Mouse (Mus musculus): Measurements from ENCODE around the gene Abl2. TPM values are rescaled to one million over a fixed set of nuclear protein-coding genes. Genes with fewer than 3 reads are reported as not detected.
A peak's percentile ranks its signal among the peaks of the same experiment; 100 is the strongest.

Abl2 gene
- polyA plus RNA-seq, 1 experiment = 17.9 TPM

GRCm38 (mm10) chr1:156614710-156615109, 56.1 kb downstream of the Abl2 start:
- Histone ChIP-seq H3K27me3 (ENCODE audit: control insufficient read depth, insufficient read depth, insufficient read length) (no peaks in the 10 kb centered on the region), H3K4me3 (peak overlapping the region; percentile 36), H3K36me3 (ENCODE audit: control insufficient read depth, insufficient read depth) (no peaks in the 10 kb centered on the region), H3ac (ENCODE audit: control insufficient read depth, insufficient read length) (no peak overlapping the region), H3K4me2 (ENCODE audit: low read depth) (peak overlapping the region; percentile 94), H3K79me2 (ENCODE audit: control insufficient read depth, insufficient read depth) (peaks cover 68% of the 10 kb centered on the region)
- no peak for TF ChIP-seq POLR2AphosphoS2 (IDR thresholded peaks at IDR 0.05; ENCODE audit: insufficient read length, low read depth)
- TF ChIP-seq TCF12 (IDR thresholded peaks at IDR 0.05; ENCODE audit: insufficient read depth, poor library complexity, severe bottlenecking) = no peak
- no peak for TF ChIP-seq POLR2A (IDR thresholded peaks at IDR 0.05; ENCODE audit: insufficient read length, low read depth)
- no peak for TF ChIP-seq MYOG (IDR thresholded peaks at IDR 0.05; ENCODE audit: control insufficient read depth in 1 of 3, insufficient read depth in 1 of 3, insufficient read length in 2 of 3, low read depth in 2 of 3)
- no peak for TF ChIP-seq TCF3 (IDR thresholded peaks at IDR 0.05; ENCODE audit: insufficient read length, low read depth)
- no peak for TF ChIP-seq CEBPB (IDR thresholded peaks at IDR 0.05; ENCODE audit: insufficient read depth, poor library complexity, severe bottlenecking)
- TF ChIP-seq REST (IDR thresholded peaks at IDR 0.05; ENCODE audit: insufficient read depth, insufficient read length) = no peak
- no peak for TF ChIP-seq SRF (IDR thresholded peaks at IDR 0.05; ENCODE audit: control insufficient read depth, insufficient read length, low read depth)
- no peak for TF ChIP-seq MYOD1 (IDR thresholded peaks at IDR 0.05; ENCODE audit: control insufficient read depth in 1 of 3, insufficient read length in 2 of 3, low read depth in 2 of 3)
- TF ChIP-seq MAX (IDR thresholded peaks at IDR 0.05; ENCODE audit: low read depth) = no peak
- TF ChIP-seq USF1 (IDR thresholded peaks at IDR 0.05; ENCODE audit: low read depth) = no peak
- no peak for TF ChIP-seq E2F4 (IDR thresholded peaks at IDR 0.05; ENCODE audit: insufficient read depth)

- Histone ChIP-seq H3K79me2 (ENCODE audit: control insufficient read depth, insufficient read depth) (peaks cover 66% of the 10 kb centered on the region), H3K27me3 (ENCODE audit: control insufficient read depth, insufficient read depth, insufficient read length) (no peaks in the 10 kb centered on the region), H3K4me3 (peak overlapping the region; percentile 36), H3K4me2 (ENCODE audit: low read depth) (peak overlapping the region; percentile 94), H3K36me3 (ENCODE audit: control insufficient read depth, insufficient read depth) (no peaks in the 10 kb centered on the region), H3ac (ENCODE audit: control insufficient read depth, insufficient read length) (no peak overlapping the region)
- TF ChIP-seq POLR2A (IDR thresholded peaks at IDR 0.05; ENCODE audit: insufficient read length, low read depth) (peak; percentile 38), SRF (IDR thresholded peaks at IDR 0.05; ENCODE audit: control insufficient read depth, insufficient read length, low read depth) (no peak), E2F4 (IDR thresholded peaks at IDR 0.05; ENCODE audit: insufficient read depth) (no peak), MYOG (IDR thresholded peaks at IDR 0.05; ENCODE audit: control insufficient read depth in 1 of 3, insufficient read depth in 1 of 3, insufficient read length in 2 of 3, low read depth in 2 of 3) (peak in 1 of 3 experiments; percentile 18), USF1 (IDR thresholded peaks at IDR 0.05; ENCODE audit: low read depth) (peak; percentile 11), MYOD1 (IDR thresholded peaks at IDR 0.05; ENCODE audit: control insufficient read depth in 1 of 3, insufficient read length in 2 of 3, low read depth in 2 of 3) (peak in 2 of 3 experiments; percentile 20 to 26), TCF3 (IDR thresholded peaks at IDR 0.05; ENCODE audit: insufficient read length, low read depth) (no peak), POLR2AphosphoS2 (IDR thresholded peaks at IDR 0.05; ENCODE audit: insufficient read length, low read depth) (peak; percentile 11), REST (IDR thresholded peaks at IDR 0.05; ENCODE audit: insufficient read depth, insufficient read length) (no peak), CEBPB (IDR thresholded peaks at IDR 0.05; ENCODE audit: insufficient read depth, poor library complexity, severe bottlenecking) (no peak), MAX (IDR thresholded peaks at IDR 0.05; ENCODE audit: low read depth) (no peak), TCF12 (IDR thresholded peaks at IDR 0.05; ENCODE audit: insufficient read depth, poor library complexity, severe bottlenecking) (no peak)
Observed at GRCm38 (mm10) chr1:156615381-156616133, 57.0 kb downstream of the Abl2 start.

GRCm38 (mm10) chr1:156616989-156617598, 58.5 kb downstream of the Abl2 start:
- Histone ChIP-seq H3K27me3 (ENCODE audit: control insufficient read depth, insufficient read depth, insufficient read length) (no peaks in the 10 kb centered on the region), H3K4me2 (ENCODE audit: low read depth) (peak overlapping the region; percentile 94), H3ac (ENCODE audit: control insufficient read depth, insufficient read length) (peak overlapping the region; percentile 14), H3K36me3 (ENCODE audit: control insufficient read depth, insufficient read depth) (no peaks in the 10 kb centered on the region), H3K79me2 (ENCODE audit: control insufficient read depth, insufficient read depth) (peaks cover 58% of the 10 kb centered on the region), H3K4me3 (peak overlapping the region; percentile 36)
- TF ChIP-seq REST (IDR thresholded peaks at IDR 0.05; ENCODE audit: insufficient read depth, insufficient read length) = no peak
- TF ChIP-seq POLR2AphosphoS2 (IDR thresholded peaks at IDR 0.05; ENCODE audit: insufficient read length, low read depth) = peak; percentile 28

GRCm38 (mm10) chr1:156617811-156618210, 59.2 kb downstream of the Abl2 start:
- Histone ChIP-seq H3K79me2 (ENCODE audit: control insufficient read depth, insufficient read depth) (peaks cover 51% of the 10 kb centered on the region), H3K4me2 (ENCODE audit: low read depth) (peak overlapping the region; percentile 94), H3K4me3 (peak overlapping the region; percentile 36), H3K27me3 (ENCODE audit: control insufficient read depth, insufficient read depth, insufficient read length) (no peaks in the 10 kb centered on the region), H3ac (ENCODE audit: control insufficient read depth, insufficient read length) (peak overlapping the region; percentile 14), H3K36me3 (ENCODE audit: control insufficient read depth, insufficient read depth) (no peaks in the 10 kb centered on the region)
- TF ChIP-seq POLR2A (IDR thresholded peaks at IDR 0.05; ENCODE audit: insufficient read length, low read depth) = no peak
- no peak for TF ChIP-seq TCF3 (IDR thresholded peaks at IDR 0.05; ENCODE audit: insufficient read length, low read depth)
- TF ChIP-seq E2F4 (IDR thresholded peaks at IDR 0.05; ENCODE audit: insufficient read depth) = no peak
- TF ChIP-seq SRF (IDR thresholded peaks at IDR 0.05; ENCODE audit: control insufficient read depth, insufficient read length, low read depth) = no peak
- no peak for TF ChIP-seq REST (IDR thresholded peaks at IDR 0.05; ENCODE audit: insufficient read depth, insufficient read length)
- TF ChIP-seq MYOG (IDR thresholded peaks at IDR 0.05; ENCODE audit: control insufficient read depth in 1 of 3, insufficient read depth in 1 of 3, insufficient read length in 2 of 3, low read depth in 2 of 3) = no peak
- no peak for TF ChIP-seq MYOD1 (IDR thresholded peaks at IDR 0.05; ENCODE audit: control insufficient read depth in 1 of 3, insufficient read length in 2 of 3, low read depth in 2 of 3)
- TF ChIP-seq CEBPB (IDR thresholded peaks at IDR 0.05; ENCODE audit: insufficient read depth, poor library complexity, severe bottlenecking) = no peak
- TF ChIP-seq TCF12 (IDR thresholded peaks at IDR 0.05; ENCODE audit: insufficient read depth, poor library complexity, severe bottlenecking) = no peak
- no peak for TF ChIP-seq MAX (IDR thresholded peaks at IDR 0.05; ENCODE audit: low read depth)
- TF ChIP-seq POLR2AphosphoS2 (IDR thresholded peaks at IDR 0.05; ENCODE audit: insufficient read length, low read depth) = no peak
- TF ChIP-seq USF1 (IDR thresholded peaks at IDR 0.05; ENCODE audit: low read depth) = no peak
